In the genomic region with DNA sequence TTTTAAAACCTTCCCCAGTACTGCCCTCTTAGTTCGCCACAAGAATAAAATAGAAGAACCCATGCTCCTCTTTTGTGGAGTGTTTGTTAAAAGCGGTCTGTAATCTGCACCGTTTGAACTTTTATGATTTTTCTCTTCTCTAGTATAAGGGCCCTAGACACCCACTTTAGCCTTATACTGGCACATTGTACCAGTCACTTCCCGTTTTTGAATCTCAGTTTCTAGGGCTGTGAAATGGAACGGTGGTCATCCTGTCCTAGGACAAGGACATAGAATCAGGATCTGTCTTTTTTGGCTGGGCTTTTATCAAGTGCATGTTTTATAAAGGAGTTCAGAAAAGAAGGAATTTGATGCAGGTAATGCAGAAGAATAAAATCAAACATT, we compare ENCODE assay signal across 9 mouse cellular contexts. TPM values are rescaled to one million over a fixed set of nuclear protein-coding genes. Genes with fewer than 3 reads are reported as not detected.
DNase-seq lines count a peak whose midpoint lies in the region; ATAC-seq and TF ChIP-seq lines count a peak whose summit lies in the region.
"Had no signal": no experiment of that assay in that cellular context is flagged by ENCODE, and none has a peak within 500 bp of the region (broad histone marks: within the 10 kb centered on the region; RNA-seq: fewer than 3 reads in every experiment).

No protein-coding gene starts in this region.

- peak overlapping the region; percentile 4; the same call in 1 of the 2 replicates for H3K9ac ChIP-seq in embryonic facial prominence, embryonic 15.5 days
- peak overlapping the region; percentile 62 for H3K9ac ChIP-seq in intestine, embryonic 15.5 days
- H3K9ac ChIP-seq in neural tube, embryonic 12.5 days = peak overlapping the region; percentile 75

- TF ChIP-seq CTCF in lung, adult 2 months (IDR thresholded peaks at IDR 0.05; ENCODE audit: insufficient read depth, low read length) = no peak

- peak overlapping the region; percentile 67 for H3K4me3 ChIP-seq in lung, adult 2 months (replicated peaks; ENCODE audit: extremely low read depth, low read depth, low read length)
- H3K4me3 ChIP-seq in embryonic facial prominence, embryonic 15.5 days (replicated peaks) = peak overlapping the region; percentile 77
- peak overlapping the region; percentile 68 for H3K4me3 ChIP-seq in intestine, embryonic 15.5 days (replicated peaks)
- peak overlapping the region; percentile 65 for H3K4me3 ChIP-seq in neural tube, embryonic 12.5 days

- WGBS in lung, adult 2 months = 3% methylated on average over 5 of the region's 5 CpGs
- WGBS in embryonic facial prominence, embryonic 15.5 days = 14% methylated on average over 5 of the region's 5 CpGs
- 9% methylated on average over 5 of the region's 5 CpGs for WGBS in intestine, embryonic 15.5 days
- WGBS in neural tube, embryonic 12.5 days = 18% methylated on average over 5 of the region's 5 CpGs

- peak overlapping the region; percentile 47 for H3K4me2 ChIP-seq in embryonic facial prominence, embryonic 15.5 days (replicated peaks)
- H3K4me2 ChIP-seq in intestine, embryonic 15.5 days (replicated peaks) = peak overlapping the region; percentile 60
- peak overlapping the region; percentile 62 for H3K4me2 ChIP-seq in neural tube, embryonic 12.5 days (replicated peaks)

- peaks cover 8% of the 10 kb centered on the region for H3K4me1 ChIP-seq in lung, adult 2 months (ENCODE audit: control insufficient read depth, insufficient read depth, low read length)
- peaks cover 32% of the 10 kb centered on the region for H3K4me1 ChIP-seq in embryonic facial prominence, embryonic 15.5 days
- H3K4me1 ChIP-seq in intestine, embryonic 15.5 days (replicated peaks) = peaks cover 24% of the 10 kb centered on the region
- peaks cover 16% of the 10 kb centered on the region for H3K4me1 ChIP-seq in neural tube, embryonic 12.5 days

- no peak for TF ChIP-seq POLR2A in lung, adult 2 months (IDR thresholded peaks at IDR 0.05; ENCODE audit: borderline replicate concordance, extremely low read depth, low read depth, low read length)

- DNase-seq in lung, adult 2 months = no peak
- no peak for DNase-seq in lung, postnatal 4 days
- DNase-seq in left cerebral cortex, adult 8-10 months (ENCODE audit: low spot score in 2 of 2) = no peak
- no peak for DNase-seq in right cerebral cortex, adult 2 months (ENCODE audit: low spot score in 2 of 2)
- no peak for DNase-seq in layer of hippocampus, adult 9-11 months

- peak overlapping the region; percentile 95 for H3K27ac ChIP-seq in embryonic facial prominence, embryonic 15.5 days (replicated peaks)
- H3K27ac ChIP-seq in intestine, embryonic 15.5 days = peak overlapping the region; percentile 96
- peak overlapping the region; percentile 68; the same call in 1 of the 2 replicates for H3K27ac ChIP-seq in neural tube, embryonic 12.5 days

- no peaks in the 10 kb centered on the region for H3K27me3 ChIP-seq in embryonic facial prominence, embryonic 15.5 days
- H3K27me3 ChIP-seq in intestine, embryonic 15.5 days (replicated peaks) = no peaks in the 10 kb centered on the region
- H3K27me3 ChIP-seq in neural tube, embryonic 12.5 days (replicated peaks) = no peaks in the 10 kb centered on the region

- peaks cover 7% of the 10 kb centered on the region; the same call in 1 of the 2 replicates for H3K36me3 ChIP-seq in embryonic facial prominence, embryonic 15.5 days
- peaks cover 7% of the 10 kb centered on the region; the same call in 1 of the 2 replicates for H3K36me3 ChIP-seq in intestine, embryonic 15.5 days
- H3K36me3 ChIP-seq in neural tube, embryonic 12.5 days = peaks cover 21% of the 10 kb centered on the region

- no peaks in the 10 kb centered on the region for H3K9me3 ChIP-seq in embryonic facial prominence, embryonic 15.5 days (replicated peaks)
- no peaks in the 10 kb centered on the region for H3K9me3 ChIP-seq in intestine, embryonic 15.5 days
- H3K9me3 ChIP-seq in neural tube, embryonic 12.5 days = no peaks in the 10 kb centered on the region

- ATAC-seq in embryonic facial prominence, embryonic 15.5 days (ENCODE audit: insufficient number of reproducible peaks, low FRiP score, low TSS enrichment, low read depth) = no peak
- ATAC-seq in intestine, embryonic 15.5 days = no peak
- no peak for ATAC-seq in neural tube, embryonic 12.5 days (ENCODE audit: low FRiP score, low read depth)

RNA-seq across cellular contexts. Expression of gene Casp9, which starts 0.7 kb away (rescaled TPM):
- polyA plus RNA-seq in lung, adult 2 months (2012; rRNA removed) = 17.7 and 19.0 TPM in 2 replicates
- 14.4 and 16.9 TPM in 2 replicates for polyA plus RNA-seq in embryonic facial prominence, embryonic 15.5 days (2015; fragmentation: Nextera tagmentation; extraction: Ambion mirVana)
- polyA plus RNA-seq in intestine, embryonic 15.5 days (2015; fragmentation: Nextera tagmentation; extraction: Ambion mirVana) = 21.8 and 22.2 TPM in 2 replicates
- polyA plus RNA-seq in neural tube, embryonic 12.5 days (2016; fragmentation: Nextera tagmentation; extraction: Ambion mirVana) = 23.1 and 23.9 TPM in 2 replicates
- 10 to 100 TPM; 23.3 to 30.5 (median 25.5) TPM for total RNA-seq in left cerebral cortex, adult 8-10 months (2022)

RNA-seq across cellular contexts. Expression of gene Dnajc16, which starts 3.4 kb away (rescaled TPM):
- 9.6 and 12.0 TPM in 2 replicates for polyA plus RNA-seq in lung, adult 2 months (2012; rRNA removed)
- 4.8 and 5.0 TPM in 2 replicates for polyA plus RNA-seq in embryonic facial prominence, embryonic 15.5 days (2015; fragmentation: Nextera tagmentation; extraction: Ambion mirVana)
- 4.2 and 4.4 TPM in 2 replicates for polyA plus RNA-seq in intestine, embryonic 15.5 days (2015; fragmentation: Nextera tagmentation; extraction: Ambion mirVana)
- 5.5 and 7.3 TPM in 2 replicates for polyA plus RNA-seq in neural tube, embryonic 12.5 days (2016; fragmentation: Nextera tagmentation; extraction: Ambion mirVana)
- 10 to 100 TPM; 42.6 to 43.8 (median 42.8) TPM for total RNA-seq in left cerebral cortex, adult 8-10 months (2022)

RNA-seq across cellular contexts. Expression of gene Cela2a, which starts 31.8 kb away (rescaled TPM):
- 1.5 and 37.8 TPM in 2 replicates for polyA plus RNA-seq in lung, adult 2 months (2012; rRNA removed)
- polyA plus RNA-seq in embryonic facial prominence, embryonic 15.5 days (2015; fragmentation: Nextera tagmentation; extraction: Ambion mirVana) = not detected in 2 replicates
- polyA plus RNA-seq in intestine, embryonic 15.5 days (2015; fragmentation: Nextera tagmentation; extraction: Ambion mirVana) = 131 and 571 TPM in 2 replicates
- polyA plus RNA-seq in neural tube, embryonic 12.5 days (2016; fragmentation: Nextera tagmentation; extraction: Ambion mirVana) = not detected in 2 replicates
- not detected for total RNA-seq in left cerebral cortex, adult 8-10 months (2022)
- total RNA-seq: left cerebral cortex, postnatal 25 days had no signal

RNA-seq across cellular contexts. Expression of gene Agmat, which starts 47.7 kb away (rescaled TPM):
- polyA plus RNA-seq in lung, adult 2 months (2012; rRNA removed) = 0.15 and 0.28 TPM in 2 replicates
- polyA plus RNA-seq in embryonic facial prominence, embryonic 15.5 days (2015; fragmentation: Nextera tagmentation; extraction: Ambion mirVana) = 0.32 and 0.33 TPM in 2 replicates
- 36.7 and 41.9 TPM in 2 replicates for polyA plus RNA-seq in intestine, embryonic 15.5 days (2015; fragmentation: Nextera tagmentation; extraction: Ambion mirVana)
- polyA plus RNA-seq in neural tube, embryonic 12.5 days (2016; fragmentation: Nextera tagmentation; extraction: Ambion mirVana) = not detected in 2 replicates
- total RNA-seq in left cerebral cortex, adult 8-10 months (2022) = 1 to 10 TPM; 1.2 to 3.1 (median 1.8) TPM

RNA-seq across cellular contexts. Expression of gene Ctrc, which starts 52.0 kb away (rescaled TPM):
- 4.7 TPM in 1 of 2 replicates, not detected in the other for polyA plus RNA-seq in lung, adult 2 months (2012; rRNA removed)
- polyA plus RNA-seq in embryonic facial prominence, embryonic 15.5 days (2015; fragmentation: Nextera tagmentation; extraction: Ambion mirVana) = not detected in 2 replicates
- polyA plus RNA-seq in intestine, embryonic 15.5 days (2015; fragmentation: Nextera tagmentation; extraction: Ambion mirVana) = 0.45 and 0.97 TPM in 2 replicates
- polyA plus RNA-seq in neural tube, embryonic 12.5 days (2016; fragmentation: Nextera tagmentation; extraction: Ambion mirVana) = not detected in 2 replicates
- total RNA-seq in left cerebral cortex, adult 8-10 months (2022) = not detected
- total RNA-seq: left cerebral cortex, postnatal 25 days had no signal

Comparison
In these comparisons a context has a peak if more than half of its experiments do, and no peak if none do; other contexts are left out.
1. H3K9ac ChIP-seq: peak in every context shown above with its lines; median percentile 75 in neural tube, embryonic 12.5 days; 62 in intestine, embryonic 15.5 days; 4 in embryonic facial prominence, embryonic 15.5 days.